Mouse (Mus musculus) mature B cell (primary cell): ENCODE data around the gene Clec16a.

ENCODE experiments used
- in situ Hi-C: fragments of 300-500 bp; cut with MboI; formaldehyde crosslinking; loops from 2 replicates; pipeline ENCODE4 v1.14.3; 2019

Gene Clec16a

DNA sequence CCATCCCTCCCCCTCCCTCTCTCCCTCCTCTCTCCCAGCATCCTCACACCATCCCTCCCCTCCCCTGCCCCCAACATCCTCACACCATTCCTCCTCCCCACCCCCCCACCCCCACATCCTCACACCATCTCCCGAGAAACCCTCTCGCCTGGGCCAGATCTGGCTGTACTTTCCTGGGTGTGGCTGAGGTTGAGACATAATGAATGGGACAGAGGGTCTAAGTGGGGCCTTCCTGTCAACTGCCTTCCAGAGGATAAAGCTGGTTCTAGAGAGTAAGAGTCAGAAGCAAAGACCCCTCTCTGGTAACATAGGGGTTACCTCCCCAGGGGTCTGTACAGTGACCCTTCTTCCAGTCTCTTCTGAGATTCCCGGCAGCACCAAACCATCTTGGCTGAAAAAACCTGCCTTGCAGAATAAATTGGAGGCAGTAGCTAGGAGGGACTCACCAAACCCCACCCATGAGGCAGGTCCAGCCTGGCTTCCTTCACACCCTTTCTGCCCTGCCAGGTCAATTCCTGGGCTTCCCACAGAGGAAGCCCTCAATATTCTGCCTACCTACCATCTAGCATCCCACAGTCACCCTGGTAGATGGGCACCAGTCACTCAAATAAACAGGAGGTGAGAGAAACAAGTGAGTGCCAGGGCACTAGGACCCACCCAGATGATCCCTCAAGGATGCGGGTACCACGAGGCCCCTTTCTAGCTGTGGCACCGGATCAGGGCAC lies 218.6 kb downstream of the Clec16a start:
- in situ Hi-C loops, result no loop called here

DNA sequence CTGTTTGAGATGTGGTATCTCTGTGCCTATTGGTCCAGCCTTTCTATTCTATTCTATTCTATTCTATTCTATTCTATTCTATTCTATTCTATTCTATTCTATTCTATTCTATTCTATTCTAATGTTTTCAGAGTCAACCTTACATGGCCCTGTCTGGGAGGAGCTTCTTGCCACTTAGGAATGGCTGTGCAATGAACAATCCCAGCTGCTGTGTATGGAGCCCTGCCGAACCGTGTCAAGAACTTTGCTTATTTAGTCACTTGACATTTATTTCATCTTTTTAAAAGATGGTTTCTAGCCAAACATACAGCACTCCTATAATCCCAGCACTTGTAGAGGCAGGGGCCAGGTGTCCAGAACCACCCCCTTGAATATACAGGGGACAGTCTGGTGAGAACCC lies 219.2 kb downstream of the Clec16a start:
- in situ Hi-C loops, result no loop called here

DNA sequence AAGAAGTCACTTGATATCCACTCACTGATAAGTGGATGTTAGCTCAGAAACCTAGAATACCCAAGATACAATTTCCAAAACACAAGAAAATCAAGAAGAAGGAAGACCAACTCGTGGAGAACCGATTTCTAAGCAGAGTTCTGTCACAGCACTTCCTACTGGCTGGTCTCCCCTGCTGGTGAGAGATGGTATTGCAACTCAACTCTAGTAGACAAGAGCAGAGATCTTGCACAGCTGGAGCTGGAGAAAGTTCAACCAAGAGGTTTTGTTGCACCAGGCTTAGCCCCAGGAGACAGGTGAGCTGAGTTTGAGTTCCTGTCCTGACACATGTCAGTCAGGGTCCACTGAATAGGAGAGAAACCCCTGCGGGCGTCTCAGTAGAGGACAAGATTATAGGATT lies 222.0 kb downstream of the Clec16a start:
- in situ Hi-C loops, result no loop called here

DNA sequence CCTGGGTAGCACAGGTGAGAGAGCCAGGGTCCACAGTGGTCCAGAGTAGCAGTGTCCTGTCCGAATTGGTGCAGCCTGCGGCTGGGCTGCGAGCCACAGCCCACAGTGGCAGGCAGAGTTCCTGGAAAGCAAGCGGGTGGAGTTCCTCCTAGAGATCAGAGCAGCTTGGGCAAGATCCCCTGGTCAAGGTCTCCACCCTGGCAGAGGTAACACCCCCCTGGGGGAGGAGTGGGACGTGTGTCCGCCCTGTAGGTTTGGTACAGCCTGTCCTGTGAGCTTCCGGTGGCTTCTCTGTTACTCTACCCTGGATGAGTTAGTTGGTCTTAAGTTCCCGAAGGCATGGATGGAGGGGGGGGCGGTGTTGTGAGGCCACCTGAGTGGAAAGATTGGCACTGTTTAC lies 223.7 kb downstream of the Clec16a start:
- in situ Hi-C loops, result no loop called here

DNA sequence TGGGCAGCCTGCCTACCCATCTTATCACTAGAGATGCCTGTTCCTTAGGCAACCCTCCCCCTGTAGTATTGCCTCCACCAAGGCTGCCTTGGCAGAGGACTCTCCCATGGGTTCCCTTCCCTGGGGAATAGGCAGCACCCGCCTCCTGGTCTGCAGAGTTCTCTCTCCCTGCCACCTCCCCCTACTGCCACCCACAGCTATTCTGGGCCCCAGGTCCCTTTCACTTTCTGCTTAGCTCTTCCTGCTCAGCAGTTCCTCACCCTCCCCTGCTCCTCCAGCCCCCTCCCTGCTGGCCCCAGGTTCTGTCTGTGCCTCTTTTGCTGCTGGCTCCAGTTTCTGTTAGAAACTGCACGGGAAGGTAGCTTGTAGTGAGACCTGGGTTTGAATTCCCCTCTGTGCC lies 224.5 kb downstream of the Clec16a start:
- in situ Hi-C loops, result no loop called here

DNA sequence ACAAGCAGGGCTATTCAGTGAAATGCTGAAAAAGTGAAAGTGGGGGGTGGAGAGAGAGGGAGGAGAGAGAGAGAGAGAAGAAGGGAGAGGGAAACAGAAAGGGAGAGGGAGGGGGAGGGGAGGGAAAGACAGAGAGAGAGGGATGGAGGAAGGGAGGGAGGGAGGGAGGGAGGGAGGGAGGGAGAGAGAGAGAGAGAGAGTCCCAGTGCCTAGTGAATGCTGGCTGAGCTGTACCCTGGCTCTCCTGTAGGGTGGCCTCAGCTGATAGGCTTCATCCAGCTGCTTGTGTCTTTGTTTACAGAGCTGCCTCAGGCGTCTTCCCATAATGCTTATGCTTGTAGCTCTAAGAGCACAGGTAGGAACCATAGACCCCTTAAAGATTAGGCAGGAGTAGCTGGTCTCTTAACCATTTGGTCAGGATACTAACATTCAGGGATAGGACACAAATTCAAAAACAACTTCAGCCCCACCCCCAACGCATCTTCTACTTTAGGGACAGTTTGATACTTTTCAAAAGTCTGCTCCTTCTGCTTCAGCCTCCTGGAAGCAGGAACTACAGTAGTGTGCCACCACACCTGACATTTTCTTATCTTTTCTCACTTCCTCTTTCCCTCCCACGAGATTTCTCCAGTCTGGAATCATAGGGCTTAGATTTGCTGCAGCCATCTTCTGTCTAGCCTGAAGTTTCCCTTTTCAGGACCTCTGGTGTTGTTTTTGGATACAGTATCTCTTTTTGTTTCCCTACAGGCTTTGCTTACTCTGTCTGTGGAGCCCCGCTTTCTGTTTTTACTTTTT lies 225.6 kb downstream of the Clec16a start:
- in situ Hi-C loops, result no loop called here

DNA sequence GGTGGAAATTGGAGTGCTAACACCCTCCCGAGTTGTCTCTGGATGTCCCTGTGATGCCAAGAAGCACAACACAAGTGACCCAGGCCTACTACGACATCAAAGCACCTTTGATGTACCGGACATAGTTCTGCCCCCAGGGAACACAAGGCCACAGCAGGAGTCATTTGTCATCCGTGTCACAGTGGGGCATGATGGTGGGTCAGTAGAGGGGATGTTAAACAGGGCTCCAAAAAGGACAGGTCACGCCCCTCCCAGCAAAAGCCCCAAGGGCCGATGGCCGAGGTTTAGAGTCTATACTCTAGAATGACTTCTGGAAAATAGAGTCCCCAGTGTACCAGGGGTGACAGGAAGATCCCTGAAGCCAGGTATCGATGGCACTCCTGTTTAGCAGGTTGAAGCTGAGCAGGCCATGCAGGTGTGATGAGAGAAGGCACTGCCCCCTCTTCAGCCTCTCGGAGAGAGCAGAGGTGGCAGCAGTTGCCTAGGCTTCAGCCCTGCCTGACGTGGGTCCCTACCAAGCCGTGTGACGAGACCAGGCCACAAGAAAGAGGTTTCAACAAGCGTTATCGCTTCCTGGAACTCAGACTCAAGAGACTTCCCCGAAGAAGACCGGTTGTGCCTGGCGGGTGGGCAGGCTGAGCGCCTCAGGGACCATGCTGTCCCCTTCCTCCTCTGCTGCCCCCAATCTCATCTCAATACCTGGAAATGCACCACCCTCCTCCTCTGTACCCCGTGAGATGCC lies 226.8 kb downstream of the Clec16a start:
- in situ Hi-C loops, result no loop called here

DNA sequence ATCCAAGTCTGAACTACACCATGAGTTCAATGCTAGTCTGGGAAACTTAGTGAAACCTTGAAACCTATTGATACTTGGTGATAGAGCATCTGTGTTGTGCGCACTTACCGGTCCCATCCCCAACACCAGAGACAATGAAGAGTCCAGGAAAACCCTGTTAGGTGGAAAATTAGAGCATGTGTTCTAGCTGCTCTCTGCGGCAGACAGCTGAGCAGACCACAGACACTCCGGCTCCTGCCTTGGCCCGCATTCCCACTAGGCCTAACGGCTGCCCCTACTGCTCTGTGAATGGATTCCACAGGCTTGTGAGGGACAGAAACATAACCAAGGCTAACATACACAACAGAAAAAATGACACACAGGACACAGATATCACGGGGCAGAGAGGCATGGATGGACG lies 228.4 kb downstream of the Clec16a start:
- in situ Hi-C loops, result no loop called here

DNA sequence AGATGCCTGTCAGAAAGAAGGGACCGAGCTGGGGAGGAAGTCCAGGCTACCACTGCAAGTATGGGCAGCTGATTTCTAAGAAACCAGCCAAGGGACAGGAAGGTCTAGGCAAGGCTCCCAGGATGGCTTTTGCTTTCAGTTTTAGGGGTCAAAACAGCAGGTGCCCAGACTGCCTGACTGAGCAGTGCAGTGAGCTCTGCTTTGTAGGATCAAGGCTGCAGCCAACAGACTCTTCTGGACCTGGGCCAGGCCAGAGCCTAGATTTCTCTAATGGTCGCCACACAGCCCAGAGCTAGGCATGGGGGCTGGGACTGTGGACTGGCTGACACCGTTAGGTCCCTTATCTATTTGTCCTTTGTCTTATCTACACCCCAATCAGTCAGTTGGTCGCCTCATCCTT lies 229.6 kb downstream of the Clec16a start:
- in situ Hi-C loops, result no loop called here

DNA sequence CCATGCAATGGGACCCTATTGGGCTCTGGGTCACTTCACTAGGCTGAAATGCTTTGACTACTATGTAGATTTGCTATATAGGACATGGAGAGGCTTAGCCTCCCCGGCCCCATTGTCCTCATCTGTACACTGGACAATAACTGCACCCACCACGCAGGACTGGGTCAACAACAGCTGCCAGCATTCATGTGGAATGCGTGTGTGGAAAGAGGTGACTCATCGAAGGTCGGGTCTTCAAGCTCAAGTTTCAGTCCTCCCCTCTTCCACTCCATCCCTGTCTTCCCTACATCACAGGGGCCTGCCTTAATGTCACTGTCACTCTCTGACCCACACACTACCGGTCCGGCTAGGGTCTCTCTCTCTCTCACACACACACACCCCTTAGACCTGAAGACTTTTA lies 231.2 kb downstream of the Clec16a start:
- in situ Hi-C loops, result no loop called here

DNA sequence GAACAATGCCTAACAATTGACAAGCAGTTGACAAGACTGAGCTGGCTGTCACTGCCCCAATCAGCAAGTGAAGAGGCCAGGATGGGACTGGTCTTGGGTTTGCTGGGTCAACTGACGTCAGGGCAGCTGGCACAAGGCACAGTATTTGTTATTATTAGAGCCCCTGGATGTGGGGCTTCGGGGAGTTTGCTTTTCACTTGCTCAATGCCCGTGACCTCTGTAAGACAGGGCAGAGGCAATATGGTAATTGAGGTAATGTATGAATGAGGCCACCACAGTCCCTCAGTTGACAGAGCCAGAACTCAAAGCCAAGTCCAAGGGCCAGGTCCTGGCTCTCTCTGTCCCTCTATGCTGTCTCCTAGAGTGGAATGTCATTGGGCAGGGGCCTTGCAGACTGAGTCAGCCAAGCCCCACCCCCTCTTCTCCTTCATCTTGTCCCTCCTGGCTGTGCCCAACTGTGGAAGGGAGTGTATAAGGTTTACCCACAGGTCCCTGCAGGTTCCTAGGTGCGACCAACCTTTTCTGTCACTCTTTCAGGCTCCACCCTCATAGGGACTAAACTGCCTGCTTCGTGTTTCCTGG lies 232.5 kb downstream of the Clec16a start:
- in situ Hi-C loops, result no loop called here

DNA sequence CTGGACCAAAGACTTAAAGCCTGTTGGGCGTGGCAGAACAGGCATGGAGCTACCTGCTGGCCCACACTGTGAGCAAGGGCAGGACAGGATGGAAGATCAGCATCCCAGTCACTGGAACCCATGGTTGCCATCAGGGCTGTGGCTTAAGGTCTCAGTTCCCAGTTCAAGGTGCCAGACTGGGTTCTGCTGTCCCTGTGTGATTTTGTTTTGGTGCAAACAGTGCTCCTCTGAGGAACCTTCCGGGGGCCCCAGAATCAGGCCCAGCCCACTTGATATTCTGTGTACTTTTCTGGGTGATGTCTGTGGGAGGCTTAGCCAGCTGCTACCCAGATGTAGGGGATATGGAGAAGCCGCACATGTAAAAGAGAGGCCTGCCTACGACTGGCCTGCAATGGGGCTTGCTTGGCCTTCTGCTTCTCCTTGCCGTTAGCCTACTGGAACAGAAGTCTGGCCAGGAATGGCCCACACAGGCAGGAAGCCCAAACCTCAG lies 235.5 kb downstream of the Clec16a start:
- in situ Hi-C loops, result no loop called here

DNA sequence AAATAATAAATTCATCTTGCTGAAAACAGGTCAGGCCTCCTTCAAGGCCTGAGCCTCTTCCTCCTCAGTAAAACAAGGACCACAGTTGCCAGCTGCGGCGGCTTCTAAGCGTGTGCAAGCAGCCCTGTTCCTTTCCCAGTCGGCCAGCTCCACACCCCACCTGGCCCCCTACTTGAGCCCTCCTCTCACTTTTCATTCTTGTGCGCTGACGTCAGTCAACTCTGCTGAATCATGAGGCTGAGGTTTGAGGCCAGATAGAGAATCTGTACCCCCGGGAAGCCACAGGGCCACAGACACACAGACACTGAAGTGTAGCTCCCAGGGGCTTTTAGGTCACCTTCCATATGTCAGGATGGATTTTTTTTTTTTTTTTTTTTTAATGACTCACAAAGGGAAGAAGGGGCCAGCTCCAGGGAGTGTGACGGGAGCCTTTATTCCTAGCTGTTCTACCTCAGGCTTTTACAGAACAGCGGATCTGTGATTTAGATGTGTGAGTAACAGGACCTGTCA lies 236.8 kb downstream of the Clec16a start:
- in situ Hi-C loops, result no loop called here

DNA sequence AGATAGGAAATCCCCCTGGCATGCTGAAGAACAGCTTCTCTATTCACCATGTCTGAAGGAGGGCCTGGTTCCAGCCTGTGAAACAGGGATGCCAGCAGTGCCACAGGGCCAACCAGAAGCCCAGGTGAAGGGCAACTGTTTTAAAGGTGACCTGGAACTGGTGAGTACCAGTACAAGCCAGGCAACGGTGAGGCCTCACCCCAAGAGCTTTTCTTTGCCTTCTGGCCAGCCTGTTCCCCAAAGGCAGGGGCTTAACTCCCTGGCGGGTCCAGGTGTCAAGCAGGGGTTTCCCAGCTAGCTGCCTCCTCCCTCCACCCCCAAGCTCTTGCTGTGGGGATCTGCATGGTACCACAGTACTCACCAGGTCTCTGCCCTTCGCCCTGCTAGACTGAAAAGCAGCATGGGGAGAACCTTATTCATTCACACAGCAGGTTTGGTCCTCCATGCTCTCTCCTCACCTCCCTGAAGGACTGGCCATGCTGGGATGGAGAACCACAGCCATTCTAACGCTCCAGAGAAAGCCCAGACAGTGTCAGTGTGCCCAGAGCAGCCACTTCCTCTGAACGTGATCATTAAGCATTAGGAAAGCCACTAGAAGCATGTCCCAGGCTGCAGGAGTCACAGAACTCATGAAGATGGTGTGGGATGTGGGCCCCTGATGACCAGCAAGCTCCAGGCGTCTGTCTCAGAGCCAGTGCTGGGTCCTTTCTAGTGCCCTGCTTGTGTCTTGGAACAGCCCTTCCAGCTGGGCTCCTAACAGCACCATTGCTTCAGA lies 237.4 kb downstream of the Clec16a start:
- in situ Hi-C loops, result no loop called here

DNA sequence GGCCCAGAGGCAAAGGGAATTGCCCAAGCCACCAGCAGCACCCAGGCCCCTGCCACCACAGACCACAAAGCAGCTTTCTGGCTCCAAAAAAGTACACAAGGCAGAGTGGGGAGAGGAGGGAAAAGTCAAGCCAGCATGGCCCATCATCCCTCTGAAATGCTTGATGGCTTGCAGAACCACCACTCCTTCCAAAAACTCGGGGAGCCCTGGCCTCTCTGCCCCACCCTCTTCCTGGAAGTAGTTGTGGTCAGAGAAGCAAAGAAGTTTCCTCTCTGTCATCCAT lies 238.0 kb downstream of the Clec16a start:
- in situ Hi-C loops, result no loop called here

DNA sequence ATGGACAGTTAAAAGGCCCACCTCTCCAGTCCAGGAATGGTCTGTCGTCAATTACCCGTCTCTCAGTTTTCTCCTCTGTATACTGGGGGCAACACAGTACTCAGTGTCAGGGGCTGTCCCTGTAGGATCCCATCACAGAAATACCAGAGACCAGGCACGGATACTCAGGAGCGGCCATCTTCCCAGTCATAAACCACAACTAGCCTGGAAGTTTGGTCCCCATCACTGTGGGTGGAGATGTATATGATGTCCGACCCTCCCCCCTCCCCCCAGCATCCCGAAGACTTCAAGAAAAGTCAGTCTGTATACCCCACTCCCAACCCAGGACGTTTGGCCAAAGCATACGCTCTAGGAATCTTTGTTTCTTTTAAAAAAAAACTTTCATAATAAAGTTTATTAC lies 238.3 kb downstream of the Clec16a start:
- in situ Hi-C loops, result no loop called here

DNA sequence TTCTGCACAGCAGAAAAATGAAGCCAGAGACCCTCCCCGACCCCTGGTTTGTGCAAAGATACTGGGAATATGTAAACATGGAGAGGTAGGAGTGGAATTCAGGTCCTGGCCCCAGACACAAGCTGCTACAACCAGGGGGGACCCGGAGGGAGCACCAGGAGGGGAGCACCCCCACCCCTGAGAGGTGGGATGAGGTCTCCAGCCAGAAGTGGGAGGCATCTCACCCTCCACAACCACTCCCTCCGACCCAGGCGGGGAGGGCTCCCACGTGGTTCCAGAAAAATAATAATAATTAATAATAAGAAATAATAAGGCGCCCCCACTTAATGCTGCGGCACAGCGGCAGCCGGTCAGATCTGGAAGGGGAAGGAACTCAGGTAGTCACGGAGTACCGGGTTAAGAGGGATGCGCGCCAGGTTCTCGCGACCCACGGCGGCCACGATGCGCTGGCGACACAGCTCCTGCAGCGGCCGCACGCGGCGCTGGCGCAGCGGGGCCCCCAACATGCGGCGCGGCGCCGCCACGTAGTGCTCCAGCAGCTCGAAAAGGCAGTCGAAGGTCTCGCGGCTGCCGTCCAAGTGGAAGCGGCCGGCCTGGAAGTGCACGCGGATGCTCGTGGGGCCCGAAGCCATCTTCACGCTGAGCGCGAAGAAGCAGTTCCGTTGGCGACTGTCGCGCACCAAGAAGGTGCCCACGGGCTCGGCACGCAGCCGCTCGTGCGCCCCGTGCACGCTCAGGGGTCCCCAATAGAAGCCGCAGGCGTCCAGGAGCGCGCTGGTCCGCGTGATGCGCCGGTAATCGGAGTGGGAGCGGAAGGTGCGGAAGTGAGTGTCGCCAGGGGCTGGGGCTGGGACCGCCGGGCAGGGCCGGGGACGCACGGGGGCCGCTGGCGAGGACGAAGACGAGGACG lies 239.0 kb downstream of the Clec16a start:
- in situ Hi-C loops, result no loop called here

DNA sequence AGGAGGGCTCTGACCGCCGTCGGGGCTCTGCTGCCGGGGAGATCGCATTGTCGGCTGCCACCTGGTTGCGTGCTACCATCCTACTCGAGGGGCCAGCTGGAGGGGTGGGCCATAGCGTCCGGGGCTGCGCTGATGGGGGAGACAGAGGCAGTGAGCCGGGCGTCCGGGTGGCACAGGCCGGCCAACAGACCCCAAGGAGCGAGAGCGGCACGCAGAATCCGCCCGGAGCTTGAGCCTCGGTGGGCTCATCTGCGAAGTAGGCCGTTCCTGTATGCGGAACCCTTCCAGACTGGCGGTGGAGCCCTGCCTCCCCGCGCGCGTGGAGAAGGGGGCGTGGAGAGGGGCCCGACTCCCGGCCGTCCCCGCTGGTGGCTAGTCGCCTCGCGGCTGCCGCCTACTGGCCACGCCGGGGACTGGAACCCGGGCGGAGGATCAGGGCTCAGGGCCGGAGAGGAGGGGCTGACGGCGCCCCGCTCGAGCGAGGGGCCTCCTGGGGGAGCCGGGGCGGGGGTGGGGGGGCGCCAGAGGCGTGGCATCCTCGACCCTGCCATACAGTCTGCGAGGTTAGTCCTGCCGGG lies 239.7 kb downstream of the Clec16a start:
- in situ Hi-C loops, result no loop called here

DNA sequence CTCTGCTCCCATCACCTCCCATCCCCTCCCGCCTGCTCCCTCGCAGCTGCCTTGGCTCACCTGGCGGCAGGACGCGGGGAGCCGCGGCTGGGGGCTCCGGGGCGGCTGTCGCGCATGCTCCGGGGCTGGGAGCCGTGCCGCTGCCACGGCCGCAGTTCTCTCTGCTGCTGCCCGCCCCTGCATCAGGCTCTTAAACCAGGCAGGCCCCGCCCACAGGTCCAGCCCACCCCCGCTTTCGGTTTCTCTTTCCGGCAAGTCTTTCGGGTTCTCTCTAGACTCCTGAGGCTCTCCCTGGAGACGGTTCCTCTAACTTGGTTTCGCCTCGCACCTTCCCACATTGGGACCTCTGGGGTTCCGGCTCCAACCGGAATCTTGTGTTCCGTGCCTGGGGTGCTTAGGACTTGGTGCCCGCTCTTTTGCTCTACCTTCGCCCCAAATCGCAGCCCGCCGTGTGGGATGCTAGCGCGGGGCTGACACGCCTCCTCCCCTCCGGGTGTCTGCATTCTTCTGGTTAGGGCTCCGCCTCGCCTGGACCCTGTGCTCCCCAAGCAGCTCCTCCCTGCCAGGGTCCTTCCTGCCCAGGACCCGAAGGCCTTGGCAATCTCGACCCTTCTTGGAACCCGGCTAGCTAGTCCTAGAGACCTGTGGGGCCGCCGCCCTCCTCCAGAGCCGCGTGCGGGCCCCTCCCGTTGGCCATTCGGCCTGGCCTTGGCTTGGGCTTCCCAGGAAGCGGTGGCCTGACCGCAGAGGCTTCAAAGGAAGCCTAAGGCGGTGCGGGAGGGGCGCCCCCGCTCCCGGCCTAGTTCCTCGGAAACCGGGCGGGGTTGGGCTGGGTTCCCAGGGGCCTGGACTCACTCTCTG lies 240.5 kb downstream of the Clec16a start, which contains the start of gene Socs1:
Gene Socs1 (minus strand): TSS at position 166 of the 861 bp plus-strand sequence.
- in situ Hi-C loops, result no loop called here
